Mouse (Mus musculus) cerebellum, adult 2 months (tissue): ENCODE results near the gene Samsn1. TPM values are rescaled to one million over a fixed set of nuclear protein-coding genes. Genes with fewer than 3 reads are reported as not detected.

Source experiments
- DNase-seq, 2 experiments: peaks; one replicate each; pipeline ENCODE4 v3.0.0; 2021
- H3K27ac ChIP-seq: fragments of 200-500 bp; 2 replicates; pipeline ENCODE4 v1.5.1; 2012; ENCODE audit warnings: low read length, control low read depth, inconsistent platforms; ENCODE audit not compliant: insufficient read depth
- H3K27me3 ChIP-seq: fragments of 200-500 bp; 2 replicates; pipeline ENCODE4 v1.6.1; 2012; ENCODE audit warnings: inconsistent platforms, mild to moderate bottlenecking, low read length, moderate library complexity; ENCODE audit not compliant: control insufficient read depth, insufficient read depth
- H3K4me1 ChIP-seq: fragments of 200-500 bp; 2 replicates; pipeline ENCODE4 v1.6.1; 2011; ENCODE audit warnings: low read length; ENCODE audit not compliant: control insufficient read depth, insufficient read depth
- H3K4me3 ChIP-seq: fragments of 200-500 bp; replicated peaks from 2 replicates; pipeline ENCODE3; 2011; ENCODE audit warnings: mild to moderate bottlenecking, low read depth, low read length, control low read depth; ENCODE audit not compliant: insufficient read depth
- CTCF ChIP-seq: fragments of 200-500 bp; IDR thresholded peaks from 2 replicates; pipeline ENCODE4 v1.5.1; 2011; ENCODE audit warnings: low read depth, mild to moderate bottlenecking, control low read depth, low read length, moderate library complexity, borderline replicate concordance; ENCODE audit not compliant: insufficient read depth
- POLR2A ChIP-seq: fragments of 200-500 bp; IDR thresholded peaks from 2 replicates; pipeline ENCODE4 v1.6.1; 2011; ENCODE audit warnings: low read length, control low read depth, borderline replicate concordance; ENCODE audit not compliant: insufficient read depth
- WGBS: fragments of 180-500 bp; shearing (Covaris S2); methylation state at CpG from one replicate; pipeline ENCODE4 v1.1.7; 2018; 5-methylcytosine and 5-hydroxymethylcytosine counted together
- polyA plus RNA-seq: library from polyadenylated mRNA; depleted of rRNA; stranded (reverse); fragments of >200 nt; gene quantifications from 2 replicates; pipeline ENCODE4 v1.2.3, GENCODE M21; 2012

Gene Samsn1
- polyA plus RNA-seq, 1 experiment, result 0.80 TPM

DNA sequence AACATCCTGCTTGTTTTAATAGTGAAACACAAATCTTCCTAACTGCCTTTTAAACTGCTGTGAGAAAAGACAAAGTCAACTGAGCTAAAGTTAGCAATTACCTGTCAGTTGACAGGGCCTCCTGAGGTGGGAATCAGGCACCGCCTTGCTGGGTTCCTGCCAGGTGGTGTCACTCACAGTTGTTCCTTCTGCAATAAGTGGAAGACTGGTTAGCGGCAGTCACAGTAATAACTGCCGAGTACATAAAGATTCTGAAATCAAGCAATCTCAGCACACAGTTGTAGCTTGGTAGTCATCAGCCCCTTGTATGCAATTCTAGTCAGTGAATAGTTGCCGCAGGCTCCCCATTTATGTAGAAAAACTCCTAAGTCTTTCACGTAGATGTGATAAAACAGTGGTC lies 44.3 kb downstream of the Samsn1 start:
- no peak for TF ChIP-seq CTCF
- no peak for TF ChIP-seq POLR2A
- no peaks in the 10 kb centered on the region for H3K27me3 ChIP-seq
- 79% methylated on average over 5 of the region's 5 CpGs for WGBS
- no peak overlapping the region for H3K27ac ChIP-seq
- no peaks in the 10 kb centered on the region for H3K4me1 ChIP-seq
- no peak for DNase-seq
- no peak overlapping the region for H3K4me3 ChIP-seq

- H3K4me3 ChIP-seq, result no peak overlapping the region
- no peaks in the 10 kb centered on the region for H3K27me3 ChIP-seq
- WGBS, result 84% methylated on average over 11 of the region's 11 CpGs
- no peak for TF ChIP-seq POLR2A
- TF ChIP-seq CTCF, result no peak
- H3K27ac ChIP-seq, result no peak overlapping the region
- H3K4me1 ChIP-seq, result no peaks in the 10 kb centered on the region
- no peak for DNase-seq
These were observed 46.3 kb downstream of the Samsn1 start for GRCm38 (mm10) chr16:75975682-75976332.

GRCm38 (mm10) chr16:75970266-75970998 lies 51.6 kb downstream of the Samsn1 start:
- Histone ChIP-seq H3K4me1 (no peaks in the 10 kb centered on the region), H3K27ac (no peak overlapping the region), H3K27me3 (no peaks in the 10 kb centered on the region), H3K4me3 (no peak overlapping the region)
- DNase-seq, result no peak
- 29% methylated on average over 6 of the region's 6 CpGs for WGBS
- TF ChIP-seq POLR2A (no peak), CTCF (no peak)

DNA sequence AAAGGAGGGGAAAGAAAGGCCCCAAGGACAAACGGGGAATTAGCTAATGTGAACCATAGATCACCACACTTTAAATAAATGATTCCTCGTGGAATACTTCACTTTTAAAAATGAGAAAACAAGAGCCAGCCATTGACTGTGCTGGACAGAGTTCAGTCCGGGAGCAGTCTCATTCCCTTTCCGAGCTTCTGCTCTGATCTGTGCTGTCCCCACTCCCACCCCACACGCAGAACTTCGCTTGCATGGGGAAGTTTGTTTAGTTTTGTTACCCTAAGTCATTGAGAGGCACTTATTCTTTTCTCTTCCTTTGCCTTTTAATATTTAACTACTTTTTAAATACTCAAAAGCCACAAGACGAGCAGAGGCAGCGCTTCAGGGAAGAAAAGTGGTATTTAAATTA lies 60.1 kb downstream of the Samsn1 start:
- DNase-seq, result no peak
- TF ChIP-seq CTCF (no peak), POLR2A (no peak)
- no peak overlapping the region for H3K27ac ChIP-seq
- H3K27me3 ChIP-seq, result no peaks in the 10 kb centered on the region
- no peak overlapping the region for H3K4me3 ChIP-seq
- 85% methylated on average over 8 of the region's 8 CpGs for WGBS
- H3K4me1 ChIP-seq, result no peaks in the 10 kb centered on the region

- Histone ChIP-seq H3K4me3 (no peak overlapping the region), H3K4me1 (no peaks in the 10 kb centered on the region), H3K27ac (no peak overlapping the region), H3K27me3 (no peaks in the 10 kb centered on the region)
- 76% methylated on average over 5 of the region's 5 CpGs for WGBS
- TF ChIP-seq CTCF (no peak), POLR2A (no peak)
- DNase-seq, result no peak
These were observed 60.6 kb downstream of the Samsn1 start for GRCm38 (mm10) chr16:75961487-75961886.

GRCm38 (mm10) chr16:75961036-75961435 lies 61.0 kb downstream of the Samsn1 start:
- WGBS, result 87% methylated on average over 7 of the region's 7 CpGs
- TF ChIP-seq POLR2A (no peak), CTCF (no peak)
- Histone ChIP-seq H3K4me3 (no peak overlapping the region), H3K27me3 (no peaks in the 10 kb centered on the region), H3K4me1 (no peaks in the 10 kb centered on the region), H3K27ac (no peak overlapping the region)
- no peak for DNase-seq

GRCm38 (mm10) chr16:75933357-75933756 lies 88.7 kb downstream of the Samsn1 start:
- TF ChIP-seq CTCF, result no peak
- TF ChIP-seq POLR2A, result no peak

DNA sequence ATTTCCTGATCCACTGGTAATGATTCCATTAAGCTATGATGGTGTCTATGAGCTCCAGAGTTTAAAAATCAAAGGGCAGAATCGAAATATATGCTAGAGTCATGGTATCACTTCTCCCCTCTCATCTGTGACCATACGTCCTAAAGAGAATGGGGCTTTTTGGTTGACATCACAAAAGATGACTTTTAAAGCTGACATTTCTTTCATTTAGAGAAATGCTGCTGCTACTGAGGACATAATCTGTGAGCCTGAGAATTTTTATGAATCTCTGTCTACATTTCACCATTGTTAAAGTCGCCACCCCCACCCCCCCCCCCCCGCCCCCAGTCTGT lies 91.9 kb downstream of the Samsn1 start:
- no peak overlapping the region for H3K4me3 ChIP-seq
- H3K4me1 ChIP-seq, result no peaks in the 10 kb centered on the region
- no peak for DNase-seq
- H3K27ac ChIP-seq, result no peak overlapping the region
- no peak for TF ChIP-seq CTCF
- TF ChIP-seq POLR2A, result no peak
- 18% methylated on average over 4 of the region's 4 CpGs for WGBS
- H3K27me3 ChIP-seq, result no peaks in the 10 kb centered on the region

More at GRCm38 (mm10) chr16:75933357-75933756, 88.7 kb downstream of the Samsn1 start:
- no peak overlapping the region for H3K4me3 ChIP-seq
- no peaks in the 10 kb centered on the region for H3K27me3 ChIP-seq
- no peak for DNase-seq
- no peak overlapping the region for H3K27ac ChIP-seq
- H3K4me1 ChIP-seq, result no peaks in the 10 kb centered on the region
